Mouse (Mus musculus): ENCODE data around the gene Prpf4.

Prpf4 gene

DNA sequence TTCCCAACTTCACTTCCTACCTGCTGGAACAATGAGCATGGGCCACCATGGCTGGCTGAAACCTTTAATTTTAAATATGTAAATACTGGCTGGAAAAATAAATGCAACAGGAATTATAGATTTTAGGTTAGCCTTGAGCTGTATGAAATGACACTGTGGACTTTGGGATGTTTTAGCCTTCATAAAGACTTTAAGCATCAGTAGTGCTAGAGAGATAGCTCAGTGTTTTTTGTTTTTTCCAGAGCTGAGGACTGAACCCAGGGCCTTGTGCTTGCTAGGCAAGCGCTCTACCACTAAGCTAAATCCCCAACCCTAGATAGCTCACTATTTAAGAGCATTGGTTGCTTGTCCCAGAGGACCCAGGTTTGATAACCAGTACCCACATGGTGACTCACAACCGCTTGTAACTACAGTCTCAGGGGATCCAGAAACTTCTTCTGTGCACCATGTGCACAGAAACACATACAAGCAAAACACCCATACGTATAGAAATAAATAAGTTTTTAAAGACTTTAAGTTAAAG, 28.7 kb downstream of the Prpf4 start:
- no peak for DNase-seq (ENCODE audit: low spot score in 2 of 2)

DNA sequence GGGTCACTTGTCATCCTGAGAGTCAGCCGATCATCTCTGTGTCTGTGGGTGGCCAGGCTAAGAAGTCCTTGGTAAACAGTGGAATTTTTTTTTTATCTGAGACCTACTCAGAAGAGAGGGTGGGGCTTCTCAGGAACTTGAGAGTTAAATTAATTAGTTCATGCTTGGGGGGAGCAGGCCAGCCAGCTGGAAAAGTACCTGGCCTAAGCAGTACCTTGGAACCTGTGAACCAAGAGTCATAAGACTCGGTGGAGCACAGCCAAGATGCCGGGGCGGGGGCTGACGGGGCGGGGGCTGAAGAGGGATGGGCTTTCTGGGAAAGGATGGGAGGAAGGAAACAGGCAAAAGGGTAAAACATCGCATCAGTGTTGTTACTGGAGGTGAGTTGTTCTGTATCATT, 29.3 kb downstream of the Prpf4 start:
- no peak for DNase-seq (ENCODE audit: low spot score in 2 of 2)

DNA sequence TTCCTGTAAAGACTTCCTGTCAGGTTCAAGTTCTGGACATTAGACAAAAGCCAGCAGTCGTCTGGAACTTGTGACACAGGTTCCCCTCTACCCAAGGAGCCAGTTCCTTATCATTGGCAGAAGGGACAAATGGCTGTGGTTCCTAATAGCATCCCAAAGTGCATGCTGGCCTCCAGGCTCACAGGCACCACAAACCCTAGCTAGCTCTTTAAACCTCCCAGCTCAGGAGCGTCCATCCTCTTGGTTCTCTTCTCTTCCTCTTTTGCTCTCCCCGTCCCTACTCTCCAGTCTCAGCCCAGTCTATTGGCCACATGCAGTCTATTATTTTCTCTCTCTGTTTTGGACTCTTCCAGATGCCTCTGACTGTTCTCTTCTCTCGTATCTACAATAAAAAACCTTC, 31.2 kb downstream of the Prpf4 start:
- DNase-seq (ENCODE audit: low spot score in 2 of 2): no peak

DNA sequence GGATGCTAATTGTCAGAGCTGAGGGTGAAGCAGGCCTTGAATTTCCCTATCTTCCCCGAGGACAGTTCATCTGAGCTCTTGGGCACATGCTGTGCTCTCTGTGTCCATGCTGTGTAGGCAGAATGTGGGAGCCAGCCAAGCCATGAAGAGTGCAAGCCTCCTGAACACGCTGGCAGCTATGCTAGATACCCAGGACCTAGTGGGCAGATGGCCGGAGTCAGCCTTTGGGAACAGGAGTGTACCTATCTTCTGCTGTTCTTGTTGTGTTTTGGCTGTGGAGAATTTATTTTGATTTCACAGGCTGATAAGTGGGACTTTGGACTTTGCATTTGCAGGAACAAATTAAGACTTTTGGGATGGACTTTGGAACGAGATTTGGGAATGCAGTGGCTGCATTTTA, 31.9 kb downstream of the Prpf4 start:
- DNase-seq (ENCODE audit: low spot score in 2 of 2): no peak

DNA sequence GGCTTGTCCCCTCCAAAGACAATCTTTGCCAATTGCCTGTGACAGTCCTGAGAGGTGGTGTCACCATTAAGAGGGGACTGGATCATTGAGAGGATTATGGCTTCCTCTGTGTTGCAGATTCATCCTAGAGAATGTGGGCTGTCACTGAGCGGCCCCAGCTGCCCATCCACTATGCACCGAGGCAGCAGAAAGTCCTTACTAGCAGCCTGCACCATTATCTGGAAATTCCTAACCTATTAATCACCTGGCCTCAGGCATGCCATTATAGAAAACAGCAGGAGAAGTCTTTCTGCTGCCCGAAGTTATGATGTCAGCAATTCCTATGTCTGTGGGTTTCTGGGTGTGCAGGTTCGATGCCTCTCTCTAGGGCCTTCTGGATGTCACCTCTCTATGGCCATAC, 32.4 kb downstream of the Prpf4 start:
- DNase-seq (ENCODE audit: low spot score in 2 of 2): no peak

DNA sequence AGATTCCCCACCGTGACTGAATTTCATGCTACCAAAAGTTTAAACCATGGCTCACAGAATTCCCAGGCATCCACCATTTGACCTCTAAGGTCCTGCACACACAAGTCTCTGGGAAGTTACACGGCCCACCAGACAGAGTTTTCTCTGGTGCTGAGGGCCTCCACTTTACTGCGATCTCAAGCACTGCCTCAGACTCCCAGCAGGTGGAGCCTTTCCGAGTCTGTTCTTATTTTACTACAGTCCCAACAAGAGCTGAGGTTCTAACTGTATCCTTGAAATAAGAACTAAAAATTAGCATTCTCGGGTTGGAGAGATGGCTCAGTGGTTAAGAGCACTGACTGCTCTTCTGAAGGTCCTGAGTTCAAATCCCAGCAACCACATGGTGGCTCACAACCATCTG, 46.4 kb downstream of the Prpf4 start:
- peak in 1 of 2 experiments; percentile 40 for DNase-seq (ENCODE audit: low spot score in 2 of 2)

DNA sequence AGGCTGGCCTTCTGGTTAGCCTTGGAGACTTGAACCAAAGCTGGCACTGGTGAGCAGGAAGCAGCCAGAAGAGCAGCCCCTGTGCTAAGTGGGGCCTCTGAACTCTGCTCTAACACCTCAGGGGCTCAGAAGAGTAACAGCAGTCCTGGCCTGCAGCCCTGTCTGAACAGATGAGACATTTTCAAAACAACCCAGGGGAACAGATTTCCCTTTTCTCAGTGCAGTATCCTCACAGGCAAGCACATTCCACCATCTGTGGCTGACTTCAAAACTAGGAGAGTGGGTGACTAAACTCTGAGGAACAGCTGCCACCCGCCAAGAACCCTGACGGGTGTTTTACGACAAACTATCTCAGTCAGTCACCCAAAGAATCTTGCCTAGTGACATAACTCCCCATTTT, 50.5 kb downstream of the Prpf4 start:
- DNase-seq (ENCODE audit: low spot score in 2 of 2): no peak

DNA sequence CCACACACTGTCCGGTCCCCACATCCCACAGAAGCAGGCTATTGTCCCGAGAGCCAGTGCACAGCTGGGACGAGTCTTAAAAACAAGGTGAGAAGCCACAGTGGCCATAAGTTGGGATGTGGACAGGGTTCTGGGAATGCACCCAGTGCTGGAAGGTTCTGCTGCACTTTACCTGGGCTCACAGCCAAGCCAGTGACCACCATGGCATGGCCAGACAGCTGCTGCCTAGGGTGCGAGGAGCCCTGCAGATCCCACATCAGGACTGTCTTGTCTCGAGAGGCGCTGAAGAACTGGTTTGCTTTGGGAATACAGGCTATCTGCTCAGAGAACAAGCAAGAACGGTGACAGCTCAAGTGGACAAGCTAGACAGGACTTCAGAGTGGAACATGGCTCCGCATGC, 51.8 kb downstream of the Prpf4 start:
- no peak for DNase-seq (ENCODE audit: low spot score in 2 of 2)

DNA sequence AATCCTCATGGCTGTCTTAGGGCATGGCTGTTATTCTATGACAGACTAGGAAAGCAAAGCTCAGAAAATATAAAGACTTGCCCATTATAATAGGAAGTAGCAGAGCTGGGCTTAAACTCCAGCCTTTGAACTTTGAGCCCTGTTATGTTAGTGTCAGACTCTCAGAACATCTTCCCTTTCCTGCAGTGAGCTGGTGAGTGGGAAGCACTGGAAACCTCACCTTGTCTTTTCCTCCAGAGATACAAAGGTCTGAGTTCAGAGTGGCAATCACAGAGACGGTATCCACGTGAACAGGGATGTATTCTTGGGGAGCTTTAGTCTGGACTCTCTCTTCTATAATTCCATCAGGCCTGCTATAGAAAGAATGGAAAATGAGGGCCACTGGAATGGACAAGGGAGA, 54.5 kb downstream of the Prpf4 start:
- DNase-seq (ENCODE audit: low spot score in 2 of 2): no peak

DNA sequence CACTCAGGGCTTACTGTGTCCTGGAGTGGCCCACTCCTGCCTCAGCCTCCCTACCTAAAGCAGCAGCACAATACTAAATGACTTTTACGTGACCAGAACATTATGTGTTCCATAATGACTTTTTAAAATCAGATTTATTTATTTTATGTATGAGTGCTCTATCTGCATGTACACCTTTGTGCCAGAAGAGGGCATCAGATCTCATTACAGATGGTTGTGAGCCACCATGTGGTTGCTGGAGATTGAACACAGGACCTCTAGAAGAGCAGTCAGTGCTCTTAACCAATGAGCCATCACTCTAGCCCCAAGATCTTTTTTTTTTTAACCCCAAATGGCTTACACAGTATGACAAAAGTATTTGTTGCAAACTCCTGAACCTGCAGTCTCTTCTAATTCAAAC, 59.6 kb downstream of the Prpf4 start:
- DNase-seq (ENCODE audit: low spot score in 2 of 2): no peak

DNA sequence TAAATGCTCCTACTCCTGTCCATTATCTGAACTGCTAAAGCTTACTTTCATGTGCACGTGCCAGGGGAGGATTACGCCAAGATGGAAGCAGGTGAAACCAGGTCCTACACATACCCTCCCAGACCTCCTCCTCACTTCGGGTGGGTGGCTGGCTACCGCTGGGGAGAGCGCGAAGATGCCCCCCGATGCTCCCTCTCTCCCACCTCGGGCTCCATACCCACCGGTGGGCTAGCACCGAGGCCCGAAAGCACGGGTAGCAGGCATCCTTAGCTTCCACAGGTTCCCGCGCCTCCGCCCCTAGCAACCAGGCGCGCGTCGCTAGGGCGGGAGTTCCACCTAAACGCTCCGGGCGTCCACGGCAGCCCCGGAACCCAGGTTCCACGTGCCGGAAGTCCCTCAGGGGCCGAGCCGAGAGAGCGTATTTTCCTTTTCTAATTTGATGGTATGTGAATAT, 62.0 kb downstream of the Prpf4 start, which contains the start of gene Wdr31:
TSS of gene Wdr31 (minus strand) at position 299 of the 454 bp plus-strand sequence.
- peak; percentile 68 to 82 for DNase-seq (ENCODE audit: low spot score in 2 of 2)

DNA sequence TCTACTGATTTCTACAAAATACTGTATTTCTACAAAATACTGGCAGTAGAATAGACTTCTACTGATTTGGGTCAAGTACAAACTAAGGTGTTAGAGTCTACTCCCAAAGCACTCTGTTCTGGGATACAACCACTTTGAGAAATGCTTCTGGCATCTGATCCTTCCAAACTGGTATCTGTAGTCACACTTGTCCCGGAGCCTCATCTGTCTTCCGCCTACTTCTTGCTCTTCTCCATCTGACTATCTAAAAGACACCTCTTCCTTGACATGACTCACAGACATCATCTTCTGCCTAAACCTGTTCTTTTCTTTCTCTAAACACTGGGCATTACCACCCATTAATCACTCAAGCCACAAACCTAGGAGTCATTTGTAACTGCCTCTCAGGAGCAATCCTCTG, 63.5 kb downstream of the Prpf4 start:
- no peak for DNase-seq (ENCODE audit: low spot score in 2 of 2)

DNA sequence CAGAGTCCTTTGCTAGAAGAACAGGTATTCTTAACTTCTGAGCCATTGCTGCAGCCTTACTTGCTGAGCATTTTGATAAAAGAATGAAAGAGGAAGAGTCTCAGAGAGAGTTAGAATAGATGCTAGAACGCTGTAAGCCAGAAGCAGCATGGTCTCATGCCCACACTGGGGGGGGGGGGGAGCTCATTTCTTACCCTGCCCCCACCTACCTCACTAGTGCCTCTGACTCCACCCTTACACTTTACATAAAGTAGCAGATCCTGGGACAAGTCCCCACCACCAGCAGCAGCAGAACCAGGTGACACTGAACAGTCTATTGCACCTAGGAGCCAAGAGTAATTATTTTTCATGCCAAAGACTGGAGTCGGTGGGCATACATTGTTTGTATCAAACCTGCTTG, 66.5 kb downstream of the Prpf4 start:
- no peak for DNase-seq (ENCODE audit: low spot score in 2 of 2)

DNA sequence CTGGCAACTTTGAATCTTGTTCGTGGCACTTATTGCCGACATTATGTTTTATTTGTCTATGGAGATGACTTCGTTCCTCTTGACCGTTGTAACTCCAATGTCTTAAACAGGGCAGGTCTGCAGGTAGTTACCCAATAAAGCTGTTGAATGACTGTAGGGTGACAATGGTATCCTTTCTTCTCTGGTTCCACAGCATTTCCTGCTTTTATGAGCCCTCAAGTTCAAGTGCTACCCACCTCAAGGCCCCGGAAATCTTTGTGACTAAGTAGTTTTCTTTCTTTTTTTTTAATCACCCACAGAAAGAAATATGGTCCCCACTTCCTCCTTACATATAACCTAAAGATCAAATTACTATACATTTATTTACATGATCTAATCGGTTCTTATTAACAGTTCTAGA, 67.2 kb downstream of the Prpf4 start:
- DNase-seq (ENCODE audit: low spot score in 2 of 2): no peak
